Mouse (Mus musculus): ENCODE results near the gene Cpm.
"Not testable (repeated sequence)": the region's sequence is repeated elsewhere in the genome, so short reads cannot be mapped to it uniquely, and the experiment has no call there.

The Cpm gene

GRCm38 (mm10) chr10:117607051-117607803 is 22.1 kb upstream of the Cpm start:
- no peak for DNase-seq (ENCODE audit: low spot score in 2 of 2)

DNA sequence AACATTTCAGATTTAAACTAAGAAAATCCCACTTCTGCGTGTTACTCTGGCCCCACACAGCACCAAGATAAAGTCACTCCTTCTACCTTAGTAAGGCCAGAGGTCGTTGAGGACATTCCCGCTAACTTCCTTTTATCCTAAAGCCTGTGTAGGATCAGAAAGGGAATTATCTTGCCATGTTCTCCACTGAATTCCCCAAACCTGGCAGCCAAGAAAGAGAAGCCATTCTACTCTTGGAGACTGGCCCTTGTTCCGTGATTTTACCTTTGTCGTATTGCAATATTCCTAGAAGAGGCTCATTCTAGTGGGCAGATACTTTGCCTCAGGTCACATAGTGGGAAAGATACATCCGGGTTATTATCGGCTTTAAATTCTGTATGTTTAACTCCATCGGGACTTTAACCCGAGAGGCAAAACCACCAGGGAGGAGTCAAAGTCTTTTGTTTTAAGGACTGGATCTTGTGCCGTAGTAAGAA is 21.5 kb upstream of the Cpm start:
- DNase-seq (ENCODE audit: low spot score in 2 of 2), result no peak

- DNase-seq (ENCODE audit: low spot score in 2 of 2), result no peak
These were observed 20.8 kb upstream of the Cpm start for GRCm38 (mm10) chr10:117608487-117608886.

- no peak for DNase-seq (ENCODE audit: low spot score in 2 of 2)
These were observed 20.1 kb upstream of the Cpm start for GRCm38 (mm10) chr10:117608988-117609809.

DNA sequence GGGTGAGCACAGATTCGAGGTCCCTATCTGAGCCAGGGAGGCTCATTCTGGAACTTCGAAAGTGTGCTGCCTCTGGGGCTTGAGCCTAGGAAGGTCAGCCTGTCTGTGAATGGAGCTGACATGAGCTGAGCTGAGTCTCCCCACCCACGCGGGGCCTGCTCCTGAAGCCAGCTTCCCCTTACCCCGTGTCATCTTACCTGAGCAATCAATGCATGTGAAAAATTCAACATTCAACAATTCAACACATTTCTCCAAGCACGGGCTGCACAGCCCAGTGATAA is 19.6 kb upstream of the Cpm start:
- no peak for DNase-seq (ENCODE audit: low spot score in 2 of 2)

DNA sequence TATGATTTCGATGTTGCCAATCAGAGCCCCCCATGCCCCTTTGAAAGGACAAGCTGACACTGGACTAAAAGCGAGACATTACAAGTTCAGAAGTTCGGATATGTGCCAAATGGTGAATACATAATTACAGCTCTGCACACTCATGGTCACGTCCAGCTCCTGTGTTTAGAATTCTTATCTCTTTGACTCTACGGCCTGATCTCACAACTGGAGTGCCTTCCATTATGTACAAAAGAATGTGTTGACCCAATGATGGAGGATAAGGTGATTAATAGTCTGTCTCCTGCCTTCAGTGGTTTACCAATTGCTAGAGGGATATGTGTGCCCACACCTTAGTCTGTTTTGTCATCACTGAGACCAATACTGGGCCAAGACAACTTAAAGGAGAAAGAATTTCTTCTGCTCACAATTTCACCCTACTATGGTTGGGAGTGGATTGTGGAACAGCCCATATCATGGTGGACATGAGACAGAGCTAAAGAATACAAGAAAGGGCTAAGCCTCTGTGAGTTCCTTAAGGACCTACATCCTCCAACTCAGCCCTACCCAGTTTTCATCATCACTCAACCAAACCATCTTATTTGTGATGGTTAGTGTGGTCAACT is 19.0 kb upstream of the Cpm start:
- DNase-seq (ENCODE audit: low spot score in 2 of 2), result no peak

DNA sequence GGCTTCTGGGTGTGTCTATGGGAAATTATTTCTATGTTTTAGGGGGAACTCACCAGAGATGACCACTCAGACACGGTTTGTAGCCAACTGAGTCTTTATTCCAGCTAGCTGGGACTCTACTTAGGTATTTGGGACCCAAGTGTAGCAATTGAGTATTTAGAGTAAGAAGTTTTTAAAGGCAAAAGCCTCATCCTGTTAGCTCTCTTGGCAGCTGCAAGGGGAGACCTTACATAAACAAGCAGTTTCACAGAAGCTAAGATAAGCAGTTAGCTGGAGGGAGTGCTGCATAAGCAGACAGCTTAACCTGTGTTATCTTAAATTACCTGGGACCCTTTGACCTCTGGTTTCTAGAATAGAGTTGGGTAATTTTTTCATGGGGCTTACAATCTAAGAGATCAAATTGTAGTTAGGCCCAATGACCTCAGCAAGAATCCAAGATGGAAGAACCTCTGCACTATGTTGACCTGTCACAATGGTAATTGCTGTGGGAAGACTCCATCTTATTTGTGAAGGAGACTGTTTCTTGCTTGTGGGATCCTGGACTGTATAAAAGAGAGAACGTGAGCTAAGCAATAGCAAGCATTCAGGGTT is 18.4 kb upstream of the Cpm start:
- no peak for DNase-seq (ENCODE audit: low spot score in 2 of 2)

DNA sequence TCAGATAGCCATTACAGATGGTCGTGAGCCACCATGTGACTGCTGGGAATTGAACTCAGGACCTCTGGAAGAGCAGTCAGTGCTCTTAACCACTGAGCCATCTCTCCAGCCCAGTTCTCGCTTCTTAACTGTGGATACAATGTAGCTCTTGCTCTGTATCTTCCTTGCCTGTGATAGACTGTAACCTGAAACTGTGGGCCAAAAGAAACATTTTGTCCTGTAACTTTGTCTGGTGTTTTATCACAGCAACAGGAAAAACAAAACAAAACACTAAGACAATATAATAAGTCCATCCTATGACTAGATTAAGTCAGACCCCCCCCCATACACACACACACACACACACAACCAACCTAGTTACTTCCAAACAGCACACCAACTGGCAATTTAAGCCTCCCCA is 17.8 kb upstream of the Cpm start:
- DNase-seq (ENCODE audit: low spot score in 2 of 2), result no peak

GRCm38 (mm10) chr10:117611976-117612375 is 17.3 kb upstream of the Cpm start:
- no peak for DNase-seq (ENCODE audit: low spot score in 2 of 2)

DNA sequence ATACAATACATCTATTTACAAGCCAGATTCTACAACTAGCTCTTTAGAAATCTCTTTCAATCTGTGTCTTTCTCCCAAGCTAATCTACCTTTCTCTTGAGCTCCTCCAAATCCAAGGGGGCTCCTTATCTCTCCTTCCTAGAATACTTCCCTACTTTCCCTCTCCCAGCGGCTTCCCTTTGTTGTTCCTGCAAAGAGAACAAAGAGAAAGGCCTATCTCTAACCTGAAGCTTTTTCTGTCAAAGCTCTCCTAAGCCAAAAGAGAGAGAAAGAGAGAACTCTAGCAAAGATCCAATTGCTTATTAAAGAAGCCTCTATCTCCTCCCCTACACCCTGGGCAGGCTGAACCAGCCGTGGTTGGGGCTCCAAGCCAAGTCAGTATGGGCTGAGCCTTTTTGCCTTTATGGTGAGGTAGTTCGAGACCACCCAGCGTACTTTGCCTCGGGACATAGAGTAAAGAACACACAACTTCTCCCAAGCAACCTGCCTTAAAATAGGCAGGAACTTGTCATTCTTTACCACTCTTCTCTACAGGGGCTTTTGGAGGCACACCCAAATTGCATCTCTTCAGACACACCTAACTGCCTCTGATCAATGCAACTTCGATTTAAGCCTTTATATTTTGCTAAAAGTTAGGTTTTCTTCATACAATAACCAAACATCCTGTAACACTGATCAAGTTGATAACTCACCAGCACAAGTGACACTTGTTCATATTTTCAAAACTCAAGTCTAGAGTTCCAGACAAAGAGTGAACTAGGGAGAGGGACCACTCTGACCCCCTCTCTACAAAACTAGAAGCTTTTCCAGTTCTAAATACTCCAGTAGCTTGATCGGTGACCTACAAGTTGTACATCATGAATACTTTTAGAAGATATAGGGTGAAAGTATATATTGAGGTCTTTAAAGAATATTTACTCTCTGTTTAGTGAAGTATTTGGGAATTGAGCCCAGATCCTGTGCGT is 16.4 kb upstream of the Cpm start:
- DNase-seq (ENCODE audit: low spot score in 2 of 2), result no peak

DNA sequence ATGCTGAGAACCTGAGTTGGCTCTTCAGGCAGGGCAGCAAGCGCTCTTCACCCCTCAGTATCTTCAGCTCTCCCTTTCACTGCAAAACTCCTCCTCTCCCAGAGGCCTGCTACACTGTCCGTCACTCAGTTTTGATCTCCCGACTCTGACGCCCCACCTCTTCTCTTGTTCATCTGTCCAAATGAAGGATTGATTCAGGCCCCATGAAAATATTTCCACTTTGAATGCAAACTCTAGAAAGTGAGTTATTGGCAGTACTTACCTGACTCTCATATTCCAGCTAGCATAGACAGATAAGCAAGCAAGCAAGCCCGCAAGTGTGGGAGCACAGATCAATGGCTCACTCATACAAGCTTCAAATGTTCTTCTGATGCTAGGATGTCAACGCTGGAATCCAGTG is 15.3 kb upstream of the Cpm start:
- DNase-seq (ENCODE audit: low spot score in 2 of 2), result no peak

- DNase-seq (ENCODE audit: low spot score in 2 of 2), result no peak
These were observed 14.9 kb upstream of the Cpm start for GRCm38 (mm10) chr10:117614387-117614786.

DNA sequence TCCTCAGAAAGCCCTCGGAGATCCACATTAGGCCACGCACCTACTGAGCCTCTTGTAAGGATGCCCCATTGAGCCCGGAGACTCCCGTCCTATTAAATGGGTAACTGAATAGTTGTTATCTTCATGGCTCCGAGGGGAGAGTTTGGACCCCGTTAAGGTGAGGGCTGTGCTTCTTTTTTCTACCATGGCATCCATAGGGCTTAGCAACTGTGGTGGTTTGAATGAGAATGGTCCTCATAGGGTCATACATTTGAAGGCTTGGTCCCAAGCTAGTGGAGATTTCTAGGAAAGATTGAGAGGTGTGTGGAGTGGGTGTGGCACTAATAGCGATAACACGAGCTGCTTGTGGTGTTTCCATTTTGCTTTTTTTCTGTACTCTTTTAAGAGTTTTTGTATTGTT is 14.1 kb upstream of the Cpm start:
- DNase-seq (ENCODE audit: low spot score in 2 of 2), result no peak

GRCm38 (mm10) chr10:117615746-117616145 is 13.6 kb upstream of the Cpm start:
- DNase-seq (ENCODE audit: low spot score in 2 of 2), result no peak

- DNase-seq (ENCODE audit: low spot score in 2 of 2), result no peak
These were observed 13.1 kb upstream of the Cpm start for GRCm38 (mm10) chr10:117616191-117616680.

GRCm38 (mm10) chr10:117616765-117617164 is 12.5 kb upstream of the Cpm start:
- DNase-seq (ENCODE audit: low spot score in 2 of 2), result not testable (repeated sequence)

- no peak for DNase-seq (ENCODE audit: low spot score in 2 of 2)
These were observed 11.5 kb upstream of the Cpm start for GRCm38 (mm10) chr10:117617568-117618345.

DNA sequence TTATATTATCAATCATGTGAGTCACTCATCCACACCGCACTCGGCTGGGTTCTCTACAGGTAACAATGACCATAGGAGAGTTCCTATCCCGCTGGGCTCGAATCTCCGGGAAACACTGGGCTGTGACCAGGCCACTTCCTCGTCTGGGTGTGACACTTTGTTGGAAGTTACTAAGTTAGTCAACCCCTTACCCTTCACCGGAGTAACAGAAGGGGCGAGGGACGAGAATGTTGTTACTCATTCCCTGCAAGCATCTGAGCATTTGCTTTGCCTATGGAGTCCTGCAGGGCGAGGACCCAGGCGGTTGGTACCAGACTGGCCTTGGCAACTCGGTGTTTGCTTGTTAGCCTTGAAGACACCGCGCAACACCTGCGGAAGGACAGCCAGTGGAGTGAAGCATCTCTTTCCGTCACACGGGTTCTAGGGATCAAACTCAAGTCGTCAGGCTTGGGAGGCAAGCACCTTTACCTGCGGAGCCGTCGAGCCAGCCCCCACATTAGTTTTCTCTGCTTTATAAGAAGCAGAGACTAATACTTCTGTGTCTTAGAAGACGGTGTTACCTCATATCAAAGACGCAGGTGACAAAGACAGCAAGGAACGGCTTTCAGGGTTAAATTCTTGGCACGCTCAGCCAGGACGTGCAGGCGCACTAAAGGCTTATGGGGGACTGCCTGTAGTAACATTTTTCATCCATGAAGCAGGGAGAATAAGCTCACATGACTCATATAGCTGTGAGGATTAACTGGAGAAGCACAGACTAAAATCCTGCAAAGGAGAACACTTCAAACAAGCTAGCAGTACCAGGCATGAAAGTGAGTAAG is 10.0 kb upstream of the Cpm start:
- DNase-seq (ENCODE audit: low spot score in 2 of 2), result no peak

DNA sequence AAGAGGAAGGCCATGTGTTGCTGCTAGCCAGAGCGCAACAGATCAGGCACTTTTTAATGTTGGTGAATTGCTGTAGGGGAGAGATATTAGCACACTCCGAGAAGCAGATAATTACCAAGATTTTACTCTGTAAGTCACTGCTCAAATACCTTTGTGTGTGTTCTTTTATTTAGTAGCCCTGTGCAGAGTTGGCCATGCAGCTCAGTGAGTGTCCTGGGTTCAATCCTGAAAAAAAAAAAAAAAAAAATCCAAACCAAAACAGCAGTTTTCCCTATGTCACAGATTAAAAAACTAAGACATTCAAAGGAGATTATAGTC is 9.5 kb upstream of the Cpm start:
- no peak for DNase-seq (ENCODE audit: low spot score in 2 of 2)

DNA sequence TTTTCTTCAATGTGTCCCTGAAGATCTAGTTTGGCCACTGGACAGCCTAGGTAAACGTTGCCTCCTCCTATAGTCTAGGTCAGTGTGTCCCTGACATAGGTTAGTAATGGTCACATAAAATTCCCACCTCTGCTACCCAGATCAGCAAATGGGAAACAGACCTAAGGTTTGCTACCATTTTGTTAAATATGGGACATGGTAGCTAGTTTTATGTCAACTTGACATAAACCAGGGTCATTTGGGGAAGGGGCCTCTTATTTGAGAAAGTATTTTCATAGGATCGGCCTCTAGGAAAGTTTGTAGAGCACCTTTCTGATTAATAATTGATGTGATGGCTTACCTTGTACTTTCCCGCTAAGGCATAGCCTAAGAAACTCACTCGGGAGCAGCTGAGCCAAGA is 8.8 kb upstream of the Cpm start:
- DNase-seq (ENCODE audit: low spot score in 2 of 2), result no peak
